Mouse (Mus musculus) fat pad, adult 2 months (tissue): ENCODE results near the gene Zbtb20.

ENCODE experiments used
- DNase-seq: peaks from one replicate; pipeline ENCODE4 v3.0.0-alpha.2; 2011; ENCODE audit warnings: low read depth, low spot score; ENCODE audit errors: extremely low read depth

Gene Zbtb20

DNA sequence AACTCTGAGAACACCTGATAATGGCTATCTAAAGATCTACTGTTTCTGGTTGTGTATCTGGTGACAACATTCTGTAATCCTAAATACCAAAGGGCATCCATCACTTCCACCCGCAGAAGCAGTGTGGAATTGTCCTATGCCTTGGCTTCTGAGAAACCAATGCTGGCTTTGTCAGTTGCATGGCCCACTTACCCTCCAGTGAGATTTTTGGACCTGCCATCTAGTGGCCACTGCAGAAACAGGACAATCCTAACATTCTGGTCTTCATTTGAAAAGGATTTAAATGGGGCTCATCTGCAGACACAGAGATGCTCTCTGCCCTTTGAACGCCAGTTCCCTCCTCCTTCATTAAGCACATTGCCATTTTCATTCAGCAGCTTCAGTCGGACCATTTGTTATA, 559.3 kb downstream of the Zbtb20 start:
- DNase-seq = no peak

DNA sequence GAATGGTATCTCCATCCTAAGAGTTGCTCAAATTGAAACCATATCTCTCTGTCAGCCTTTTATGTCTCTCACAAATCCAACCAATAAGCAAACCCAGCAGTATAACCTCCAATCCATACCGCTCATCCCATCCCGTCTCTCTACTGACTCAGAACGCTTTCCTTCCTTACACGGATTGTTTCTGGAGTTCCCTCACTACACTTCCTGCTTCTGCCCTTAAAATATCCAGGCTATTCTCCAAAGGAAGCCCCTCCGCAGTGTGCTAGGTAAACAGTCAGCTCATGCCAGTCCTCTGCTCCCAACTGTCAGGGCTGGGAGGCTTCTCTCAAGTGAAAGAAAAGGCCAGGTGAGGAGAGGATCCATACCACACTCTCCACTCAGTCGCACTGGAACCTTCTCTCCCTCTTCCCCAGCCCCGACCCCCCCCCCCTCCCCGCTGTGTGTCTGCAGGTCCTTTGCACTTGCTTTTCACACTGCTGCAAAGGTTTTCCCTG, 563.2 kb downstream of the Zbtb20 start:
- DNase-seq = no peak

DNA sequence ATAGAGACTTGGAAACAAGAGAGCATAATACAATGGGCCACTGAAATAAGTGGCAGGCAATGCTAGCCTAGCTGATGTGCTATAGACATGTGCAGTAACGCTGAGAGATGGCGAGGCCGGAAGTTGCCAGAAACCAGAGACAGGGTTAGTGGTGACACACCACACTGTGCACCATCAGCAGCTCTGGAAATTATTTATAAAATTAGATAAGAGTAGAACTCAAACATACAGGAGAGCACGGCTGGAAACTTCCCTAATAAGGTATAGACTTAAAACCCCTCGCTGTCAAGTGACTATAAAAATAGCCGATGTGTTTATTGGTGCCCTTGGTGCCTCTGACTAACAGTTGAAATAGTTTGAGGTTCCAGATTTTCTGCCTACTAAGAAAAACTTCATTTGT, 565.7 kb downstream of the Zbtb20 start:
- DNase-seq = no peak

- no peak for DNase-seq
These were observed 567.4 kb downstream of the Zbtb20 start for GRCm38 (mm10) chr16:43443034-43443433.

DNA sequence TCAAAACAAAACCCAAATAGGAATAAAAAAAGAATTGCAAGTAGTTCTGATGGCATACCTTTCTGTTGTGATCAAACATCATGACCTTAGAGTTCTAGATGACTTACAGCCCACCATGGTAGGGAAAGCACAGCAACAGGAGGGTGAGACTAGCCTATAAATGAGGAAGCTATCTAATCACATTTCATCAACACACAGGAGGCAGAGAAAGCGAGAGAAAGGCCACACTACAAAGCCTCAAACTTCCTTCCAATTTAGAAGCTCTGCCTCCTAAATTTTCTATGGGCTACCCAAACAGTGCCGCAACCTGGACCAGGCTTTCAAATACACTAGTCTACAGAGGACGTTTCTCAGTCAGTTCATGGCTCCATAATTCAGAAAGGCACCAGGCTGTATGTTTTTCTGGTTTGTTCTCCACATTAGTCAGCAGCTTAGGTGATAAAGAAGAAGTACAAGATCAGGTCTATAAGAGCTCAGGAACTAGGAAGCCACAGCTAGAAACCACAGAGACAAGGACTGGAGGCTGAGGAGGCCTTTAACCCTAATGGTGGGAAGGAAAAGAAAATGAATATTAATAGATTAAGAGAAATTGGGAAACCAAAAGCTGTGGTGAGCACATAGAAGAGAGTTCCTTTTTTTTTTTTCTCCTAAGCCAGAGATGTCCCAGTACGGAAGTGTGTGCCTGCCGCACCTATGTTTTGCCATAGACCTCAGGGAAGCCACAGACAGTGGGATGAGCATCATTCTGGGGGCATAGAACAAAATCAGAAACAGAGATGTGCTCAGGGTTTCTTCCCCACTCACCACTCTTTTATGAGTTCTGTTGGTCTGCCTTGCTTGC, 572.7 kb downstream of the Zbtb20 start:
- DNase-seq = no peak

DNA sequence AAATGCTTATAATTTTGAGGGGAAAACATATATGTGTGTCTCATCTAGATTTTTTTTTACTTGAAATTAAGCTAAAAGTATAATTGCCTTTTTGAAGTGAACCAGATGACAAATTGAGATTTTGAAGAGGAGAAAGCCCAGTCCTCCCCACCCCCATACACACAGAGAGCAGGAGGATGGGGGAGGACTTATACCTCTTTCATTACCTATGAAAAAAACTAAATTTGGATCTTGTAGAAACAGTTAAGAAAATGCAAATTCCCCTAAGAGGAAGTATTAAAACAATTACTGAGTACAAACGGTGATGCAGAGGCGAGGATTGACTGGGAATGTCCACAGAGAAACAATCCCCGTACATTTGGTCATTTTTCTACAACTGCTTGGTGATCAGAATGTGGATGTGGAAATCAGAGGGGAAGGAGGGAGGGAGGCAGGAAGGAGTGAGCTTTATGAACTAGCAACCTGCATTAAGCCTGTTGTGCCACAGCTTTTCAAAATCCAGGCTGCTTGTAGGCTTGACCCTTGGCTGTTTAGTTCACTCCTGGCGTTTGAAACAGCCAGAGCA, 578.8 kb downstream of the Zbtb20 start:
- DNase-seq = no peak

- DNase-seq = no peak
These were observed 580.9 kb downstream of the Zbtb20 start for GRCm38 (mm10) chr16:43456446-43457172.

DNA sequence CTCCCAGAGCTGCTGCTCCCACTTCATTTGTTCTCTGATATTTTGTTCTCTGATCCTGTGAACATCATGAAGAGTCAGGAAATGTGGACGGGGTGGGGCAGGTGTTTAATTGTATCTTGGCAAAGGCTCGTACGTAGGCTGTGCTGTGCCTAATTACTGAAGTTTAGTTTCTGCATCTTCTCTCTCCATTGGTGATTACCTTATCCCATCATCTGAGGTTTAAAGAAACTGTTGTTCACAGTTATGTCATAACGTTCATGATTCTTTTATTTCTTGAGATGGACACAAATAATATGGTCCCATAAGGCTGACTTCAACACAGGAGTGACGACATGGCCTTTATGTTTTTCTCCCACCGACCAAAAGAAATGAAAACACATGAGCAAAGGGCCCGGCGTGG, 582.1 kb downstream of the Zbtb20 start:
- DNase-seq = no peak

DNA sequence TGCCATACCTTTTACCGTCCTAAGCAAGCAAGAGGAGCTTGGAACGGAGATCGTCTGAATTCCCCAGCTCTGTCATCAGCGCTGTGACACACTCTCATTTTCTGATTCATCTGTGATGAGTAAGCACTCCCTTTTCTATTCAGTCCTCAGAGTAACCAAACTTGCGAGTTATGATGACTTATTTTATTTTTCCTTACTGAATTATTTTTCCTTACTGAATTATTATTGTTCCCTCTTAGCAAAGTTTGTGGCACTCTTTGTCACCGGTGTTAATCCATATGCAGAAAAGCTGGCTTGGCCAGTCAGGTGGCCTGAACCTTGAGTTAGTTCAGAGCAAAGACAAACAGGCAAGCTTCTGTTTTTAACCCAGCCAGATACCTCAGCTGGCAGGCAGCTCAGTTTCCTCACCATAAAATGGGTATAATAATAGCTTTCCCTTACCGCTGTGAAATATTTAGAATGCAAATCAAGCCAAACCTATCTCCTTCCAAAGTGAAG, 583.1 kb downstream of the Zbtb20 start:
- no peak for DNase-seq

GRCm38 (mm10) chr16:43461745-43462378, 586.2 kb downstream of the Zbtb20 start:
- DNase-seq = no peak

DNA sequence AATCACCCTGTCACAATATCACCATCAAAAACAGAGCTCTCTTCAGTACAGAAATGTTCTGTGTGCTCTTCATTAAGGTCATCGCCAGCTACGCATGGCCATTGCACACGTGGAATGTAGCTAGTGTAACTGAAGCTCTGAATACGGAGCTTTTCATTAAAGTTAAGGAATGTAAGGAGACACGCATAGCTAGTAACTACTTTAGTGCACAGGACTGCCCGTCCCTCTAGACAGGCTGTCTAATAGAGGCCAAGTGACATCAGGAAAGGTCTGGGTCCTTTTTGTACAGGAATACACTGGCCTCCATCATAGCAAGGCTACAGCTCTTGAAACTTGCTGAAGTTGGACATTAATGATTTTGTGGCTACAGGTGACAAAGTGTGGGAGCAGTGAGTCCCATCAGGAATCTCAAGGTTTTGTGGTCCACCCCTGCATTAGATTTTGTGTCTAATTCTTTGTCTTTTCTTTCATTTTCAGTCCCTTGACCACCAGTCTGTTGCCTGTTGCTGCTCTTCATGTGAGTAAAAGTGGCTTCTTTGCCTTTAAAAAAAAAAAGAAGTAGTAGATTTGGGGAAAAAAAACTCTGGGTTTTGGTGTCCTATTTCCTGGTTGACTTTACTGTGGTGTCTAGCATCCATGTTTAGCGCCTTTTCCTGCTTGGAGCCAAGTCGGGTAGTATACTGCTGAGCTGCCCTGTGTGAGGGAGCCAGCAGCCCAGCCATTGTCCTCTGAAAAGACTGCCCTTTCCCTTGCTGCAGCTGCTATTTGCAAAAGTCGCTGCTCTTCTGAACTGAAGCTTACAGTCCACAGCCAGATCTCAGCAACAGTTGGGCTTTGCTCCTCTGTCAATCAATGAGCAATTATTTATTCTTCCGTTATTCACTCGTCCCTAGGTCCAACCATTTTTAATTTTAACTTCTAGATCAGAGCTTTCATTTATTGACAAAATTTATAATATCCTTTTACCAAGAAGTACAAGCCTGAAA, 587.1 kb downstream of the Zbtb20 start:
- DNase-seq = no peak

- no peak for DNase-seq
These were observed 588.2 kb downstream of the Zbtb20 start for GRCm38 (mm10) chr16:43463684-43464475.

DNA sequence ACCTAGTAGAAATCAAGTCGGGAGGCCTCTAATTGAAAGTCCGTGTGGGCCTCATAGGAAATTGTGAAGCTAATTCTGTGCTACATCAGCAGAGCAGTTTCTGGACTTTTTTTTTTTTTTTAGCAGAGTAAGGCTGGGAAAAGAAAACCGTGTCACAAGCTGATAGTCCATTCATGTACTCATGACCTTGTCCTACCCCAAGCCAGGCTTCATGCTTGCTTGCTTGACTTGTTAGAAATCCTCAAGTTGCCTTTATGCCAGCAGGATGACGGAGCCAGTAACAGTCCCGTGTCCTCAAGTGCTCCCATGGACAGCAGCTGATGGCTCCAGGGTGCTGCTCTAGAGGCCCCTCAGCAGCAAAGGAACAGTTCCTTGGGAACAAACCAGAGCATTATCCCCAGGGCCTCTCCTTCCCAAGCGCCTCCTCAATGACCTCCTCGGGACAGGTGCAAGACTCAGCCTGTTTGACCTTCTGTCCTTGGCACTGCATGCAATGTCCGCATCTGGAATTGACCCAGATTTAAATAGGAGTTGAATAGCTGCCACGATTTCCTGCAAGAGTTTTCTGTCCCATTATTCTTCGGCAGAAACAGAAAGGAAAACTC, 588.9 kb downstream of the Zbtb20 start:
- no peak for DNase-seq

DNA sequence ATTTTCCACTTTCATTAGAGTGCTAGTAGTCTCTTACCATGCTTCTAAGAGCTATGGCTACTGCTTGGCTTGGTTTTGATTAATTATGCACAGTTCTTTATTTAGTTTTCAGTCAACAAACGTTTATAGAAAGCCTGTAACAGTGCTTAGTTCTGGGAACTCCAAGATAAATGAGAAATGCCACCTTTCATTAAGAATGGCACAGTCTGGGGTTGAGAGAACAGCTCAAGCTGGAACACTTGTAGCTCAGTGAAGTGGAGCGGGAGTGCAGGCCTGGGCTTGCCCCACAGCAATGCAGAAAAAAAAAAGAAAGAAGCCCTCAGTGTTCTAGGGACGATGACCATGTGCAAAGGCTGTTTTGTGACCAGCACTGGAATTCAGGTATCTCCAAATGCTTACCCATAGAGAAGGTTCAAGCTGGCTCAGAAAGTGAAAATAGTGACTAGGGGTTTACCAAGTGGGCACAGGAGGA, 589.7 kb downstream of the Zbtb20 start:
- no peak for DNase-seq

GRCm38 (mm10) chr16:43465921-43466748, 590.5 kb downstream of the Zbtb20 start:
- DNase-seq = no peak

- no peak for DNase-seq
These were observed 591.0 kb downstream of the Zbtb20 start for GRCm38 (mm10) chr16:43466749-43467065.

GRCm38 (mm10) chr16:43471060-43471459, 595.4 kb downstream of the Zbtb20 start:
- DNase-seq = no peak
